ENCODE assay signal across 14 mouse cellular contexts in genomic region chr9:83656960-83657651, GRCm38 (mm10).
DNase-seq lines count a peak whose midpoint lies in the region; ATAC-seq and TF ChIP-seq lines count a peak whose summit lies in the region.
"Had no signal": no experiment of that assay in that cellular context is flagged by ENCODE, and none has a peak within 500 bp of the region (broad histone marks: within the 10 kb centered on the region; RNA-seq: fewer than 3 reads in every experiment).

No protein-coding gene starts in this region.

- no peak overlapping the region for H3K27ac ChIP-seq in kidney, postnatal 0 days
- 0 out of 2 replicates have a peak overlapping the region, but pooled peaks have one; percentile 16 for H3K27ac ChIP-seq in hindbrain, embryonic 10.5 days
- H3K27ac ChIP-seq in midbrain, postnatal 0 days (ENCODE audit: low read depth, low read length) = no peak overlapping the region
- H3K27ac ChIP-seq: layer of hippocampus, adult 2 months; macrophage had no signal

- H3K36me3 ChIP-seq in kidney, postnatal 0 days (ENCODE audit: insufficient read depth, low read length) = no peaks in the 10 kb centered on the region
- no peaks in the 10 kb centered on the region for H3K36me3 ChIP-seq in hindbrain, embryonic 10.5 days
- H3K36me3 ChIP-seq in midbrain, postnatal 0 days (ENCODE audit: insufficient read depth, low read length) = no peaks in the 10 kb centered on the region

- peak overlapping the region; percentile 25; the same call in 1 of the 2 replicates for H3K4me2 ChIP-seq in kidney, postnatal 0 days (ENCODE audit: low read length)
- peak overlapping the region; percentile 7 for H3K4me2 ChIP-seq in midbrain, postnatal 0 days (ENCODE audit: low read depth, low read length, poor library complexity, severe bottlenecking)

- 13% methylated on average over 8 of the region's 8 CpGs for WGBS in kidney, postnatal 0 days
- WGBS in hindbrain, embryonic 10.5 days = 23% methylated on average over 8 of the region's 8 CpGs
- 37% methylated on average over 8 of the region's 8 CpGs for WGBS in midbrain, postnatal 0 days

- H3K9me3 ChIP-seq in kidney, postnatal 0 days (replicated peaks; ENCODE audit: low read length) = no peaks in the 10 kb centered on the region
- H3K9me3 ChIP-seq in hindbrain, embryonic 10.5 days = no peaks in the 10 kb centered on the region
- H3K9me3 ChIP-seq in midbrain, postnatal 0 days (ENCODE audit: low read length) = no peaks in the 10 kb centered on the region

- no peak for TF ChIP-seq CTCF in kidney, postnatal 0 days (IDR thresholded peaks at IDR 0.05; ENCODE audit: low read depth)
- no peak for TF ChIP-seq CTCF in midbrain, postnatal 0 days (IDR thresholded peaks at IDR 0.05)

- H3K9ac ChIP-seq in kidney, postnatal 0 days (ENCODE audit: low read depth, low read length) = no peak overlapping the region
- no peak overlapping the region for H3K9ac ChIP-seq in midbrain, postnatal 0 days (replicated peaks; ENCODE audit: low read length, poor library complexity, severe bottlenecking)

- peaks cover 5% of the 10 kb centered on the region; the same call in 1 of the 2 replicates for H3K4me1 ChIP-seq in kidney, postnatal 0 days (replicated peaks; ENCODE audit: insufficient read depth, low read length)
- no peaks in the 10 kb centered on the region; the same call in 1 of the 2 replicates for H3K4me1 ChIP-seq in hindbrain, embryonic 10.5 days (replicated peaks)
- no peaks in the 10 kb centered on the region for H3K4me1 ChIP-seq in midbrain, postnatal 0 days (ENCODE audit: insufficient read depth, low read length)

- DNase-seq in embryo, embryonic 10.5 days (ENCODE audit: low spot score) = peak; percentile 14
- no peak for DNase-seq in embryo, embryonic 10 days (ENCODE audit: low spot score)
- DNase-seq in kidney, postnatal 0 days (ENCODE audit: low spot score) = no peak
- no peak for DNase-seq in kidney, postnatal 4 days
- peak; percentile 12 for DNase-seq in hindbrain, embryonic 10.5 days (ENCODE audit: low spot score)
- DNase-seq in midbrain, postnatal 0 days (ENCODE audit: low spot score) = no peak
- DNase-seq in right cerebral cortex, postnatal 4 days = no peak
- no peak for DNase-seq in thymus, postnatal 36 days
- DNase-seq: adrenal gland, adult 2 months; cerebellum, adult 11-12 months; heart, adult 18-20 months; thymus, postnatal 25 days had no signal

- H3K4me3 ChIP-seq in kidney, postnatal 0 days (replicated peaks; ENCODE audit: low read depth, low read length) = no peak overlapping the region
- 0 out of 2 replicates have a peak overlapping the region, but pooled peaks have one; percentile 9 for H3K4me3 ChIP-seq in hindbrain, embryonic 10.5 days
- no peak overlapping the region for H3K4me3 ChIP-seq in midbrain, postnatal 0 days (ENCODE audit: low read depth, low read length)
- H3K4me3 ChIP-seq: layer of hippocampus, adult 2 months had no signal

- H3K27me3 ChIP-seq in kidney, postnatal 0 days (ENCODE audit: insufficient read depth, low read length) = no peaks in the 10 kb centered on the region
- no peaks in the 10 kb centered on the region for H3K27me3 ChIP-seq in hindbrain, embryonic 10.5 days (ENCODE audit: insufficient read depth, poor library complexity, severe bottlenecking)
- H3K27me3 ChIP-seq in midbrain, postnatal 0 days (ENCODE audit: insufficient read depth, low read length) = no peaks in the 10 kb centered on the region

- no peak for ATAC-seq in kidney, postnatal 0 days (replicated peaks; ENCODE audit: low FRiP score, low read depth)
- no peak for ATAC-seq in midbrain, postnatal 0 days (ENCODE audit: low FRiP score)

Comparison
In these comparisons a context has a peak if more than half of its experiments do, and no peak if none do; other contexts are left out.
1. DNase-seq: peak in embryo, embryonic 10.5 days (single experiment) and hindbrain, embryonic 10.5 days (single experiment); none in embryo, embryonic 10 days (single experiment), kidney, postnatal 0 days (single experiment), kidney, postnatal 4 days (0 of 2), midbrain, postnatal 0 days (single experiment), right cerebral cortex, postnatal 4 days (single experiment) and thymus, postnatal 36 days (0 of 2).